Comparison of ENCODE assay signal across 23 mouse cellular contexts in the genomic region with DNA sequence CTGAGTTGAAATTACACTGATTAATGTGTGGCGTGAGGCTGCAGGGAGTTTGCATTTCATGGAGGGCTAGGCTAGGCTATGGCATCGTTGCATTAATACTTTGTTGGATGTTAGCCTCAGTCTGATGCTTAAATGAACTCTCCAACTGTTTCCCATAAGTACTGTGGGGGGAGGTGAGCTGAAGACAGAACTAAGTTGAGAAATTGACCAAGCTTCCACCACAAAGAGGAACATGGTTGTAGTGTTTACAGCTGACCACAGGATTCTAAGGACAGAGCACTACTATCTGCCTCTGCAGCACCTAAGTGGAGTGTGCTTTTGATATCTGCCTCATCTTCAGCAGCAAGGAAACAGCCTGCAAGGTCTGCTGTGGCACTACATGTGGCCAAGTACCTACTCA. TPM values are rescaled to one million over a fixed set of nuclear protein-coding genes. Genes with fewer than 3 reads are reported as not detected.
"Had no signal": no experiment of that assay in that cellular context is flagged by ENCODE, and none has a peak within 500 bp of the region (broad histone marks: within the 10 kb centered on the region; RNA-seq: fewer than 3 reads in every experiment).

No protein-coding gene starts in this region.

- ATAC-seq: liver, embryonic 12.5 days; midbrain, embryonic 13.5 days; midbrain, embryonic 15.5 days had no signal

- H3K4me3 ChIP-seq: liver, embryonic 12.5 days; megakaryocyte, embryonic 14.5 days; midbrain, embryonic 13.5 days; midbrain, embryonic 15.5 days; neural tube, embryonic 12.5 days had no signal

- H3K27ac ChIP-seq: liver, embryonic 12.5 days; liver, embryonic 14.5 days; macrophage; midbrain, embryonic 13.5 days; midbrain, embryonic 15.5 days; neural tube, embryonic 12.5 days had no signal

- H3K9ac ChIP-seq: liver, embryonic 12.5 days; liver, embryonic 14.5 days; lung, embryonic 14.5 days; midbrain, embryonic 13.5 days; midbrain, embryonic 15.5 days; neural tube, embryonic 12.5 days had no signal

- H3K36me3 ChIP-seq: liver, embryonic 12.5 days; midbrain, embryonic 13.5 days; midbrain, embryonic 15.5 days; neural tube, embryonic 12.5 days had no signal

- H3K9me3 ChIP-seq: liver, embryonic 12.5 days; midbrain, embryonic 13.5 days; midbrain, embryonic 15.5 days; neural tube, embryonic 12.5 days had no signal

- H3K27me3 ChIP-seq: midbrain, embryonic 15.5 days had no signal

- DNase-seq: lung, adult 18-20 months; lung, embryonic 14.5 days; lung, postnatal 14 days; lung, postnatal 36 days; right cerebral cortex, adult 18-20 months; right cerebral cortex, postnatal 25 days; right cerebral cortex, postnatal 4 days; spleen, adult 18-20 months; thymus, adult 2 months; thymus, postnatal 25 days; thymus, postnatal 4 days had no signal

- H3K4me2 ChIP-seq: liver, embryonic 12.5 days; lung, embryonic 14.5 days had no signal

- H3K4me1 ChIP-seq: liver, embryonic 12.5 days; megakaryocyte, embryonic 14.5 days had no signal

RNA-seq across cellular contexts. Expression of gene L3mbtl4, which starts 1.5 kb away (rescaled TPM):
- total RNA-seq: monocyte, adult 5-6 weeks; neutrophil, adult 5-6 weeks had no signal
- polyA plus RNA-seq: liver, embryonic 12.5 days; liver, embryonic 14.5 days; liver, embryonic 16.5 days; macrophage; small intestine, adult 2 months; stomach, embryonic 14.5 days; thymus, adult 2 months had no signal
